ENCODE assay signal across 36 mouse cellular contexts in genomic region chr2:173713241-173713640, GRCm38 (mm10). TPM values are rescaled to one million over a fixed set of nuclear protein-coding genes. Genes with fewer than 3 reads are reported as not detected.
A peak's percentile ranks its signal among the peaks of the same experiment; 100 is the strongest.
DNase-seq lines count a peak whose midpoint lies in the region; ATAC-seq lines count a peak whose summit lies in the region.
"Had no signal": no experiment of that assay in that cellular context is flagged by ENCODE, and none has a peak within 500 bp of the region (broad histone marks: within the 10 kb centered on the region; RNA-seq: fewer than 3 reads in every experiment).

No protein-coding gene starts in this region.

- H3K4me2 ChIP-seq in hindbrain, embryonic 11.5 days (replicated peaks; ENCODE audit: low read depth, low read length) = no peak overlapping the region
- H3K4me2 ChIP-seq in hindbrain, embryonic 16.5 days (ENCODE audit: low read length) = no peak overlapping the region
- H3K4me2 ChIP-seq in neural tube, embryonic 13.5 days = no peak overlapping the region
- H3K4me2 ChIP-seq in hindbrain, embryonic 12.5 days (replicated peaks) = no peak overlapping the region
- H3K4me2 ChIP-seq: heart, embryonic 12.5 days; intestine, embryonic 15.5 days had no signal

- no peaks in the 10 kb centered on the region for H3K9me3 ChIP-seq in hindbrain, embryonic 11.5 days (ENCODE audit: control insufficient read depth, low read length)
- no peaks in the 10 kb centered on the region for H3K9me3 ChIP-seq in hindbrain, embryonic 16.5 days (ENCODE audit: control insufficient read depth, low read length)
- H3K9me3 ChIP-seq in neural tube, embryonic 13.5 days = no peaks in the 10 kb centered on the region
- no peaks in the 10 kb centered on the region for H3K9me3 ChIP-seq in hindbrain, embryonic 12.5 days (replicated peaks)
- H3K9me3 ChIP-seq: heart, embryonic 12.5 days; intestine, embryonic 15.5 days had no signal

- peaks cover 5% of the 10 kb centered on the region; the same call in 1 of the 2 replicates for H3K4me1 ChIP-seq in hindbrain, embryonic 11.5 days (replicated peaks; ENCODE audit: control insufficient read depth, insufficient read depth, low read length)
- peaks cover 9% of the 10 kb centered on the region for H3K4me1 ChIP-seq in hindbrain, embryonic 16.5 days (ENCODE audit: control insufficient read depth, insufficient read depth, low read depth, low read length)
- peaks cover 22% of the 10 kb centered on the region for H3K4me1 ChIP-seq in neural tube, embryonic 13.5 days (replicated peaks)
- peaks cover 23% of the 10 kb centered on the region for H3K4me1 ChIP-seq in hindbrain, embryonic 12.5 days
- H3K4me1 ChIP-seq: heart, embryonic 12.5 days had no signal

- no peak for ATAC-seq in hindbrain, embryonic 11.5 days (ENCODE audit: low FRiP score)
- ATAC-seq in hindbrain, embryonic 16.5 days = no peak
- ATAC-seq in neural tube, embryonic 13.5 days (ENCODE audit: low read depth) = no peak
- no peak for ATAC-seq in hindbrain, embryonic 12.5 days (ENCODE audit: low FRiP score)
- ATAC-seq: activated CD4-positive, CD25-positive, alpha-beta regulatory T cell, adult 4 months; forebrain, embryonic 16.5 days; intestine, embryonic 15.5 days had no signal

- DNase-seq in hindbrain, embryonic 11.5 days (ENCODE audit: low spot score) = no peak
- DNase-seq in neural tube, embryonic 10.5 days (ENCODE audit: extremely low spot score, low spot score) = no peak
- no peak for DNase-seq in kidney, adult 9 months
- DNase-seq in right cerebral cortex, postnatal 25 days = no peak
- DNase-seq: cerebellum, adult 11-12 months; gastrocnemius, adult 2 months; gastrocnemius, postnatal 36 days; heart, adult 18-20 months; heart, postnatal 4 days; kidney, adult 8-10 months; kidney, postnatal 10 days; layer of hippocampus, adult 9-11 months; liver; lung, adult 2 months; lung, postnatal 10 days; right cerebral cortex, postnatal 4 days; thymus, adult 18-20 months; thymus, postnatal 25 days had no signal

- 0 out of 2 replicates have a peak, but pooled peaks cover 2% of the 10 kb centered on the region for H3K36me3 ChIP-seq in hindbrain, embryonic 11.5 days (ENCODE audit: control insufficient read depth, insufficient read depth, low read length)
- 0 out of 2 replicates have a peak, but pooled peaks cover 3% of the 10 kb centered on the region for H3K36me3 ChIP-seq in hindbrain, embryonic 16.5 days (ENCODE audit: control insufficient read depth, insufficient read depth, low read length)
- peaks cover 5% of the 10 kb centered on the region; the same call in 1 of the 2 replicates for H3K36me3 ChIP-seq in neural tube, embryonic 13.5 days
- H3K36me3 ChIP-seq in hindbrain, embryonic 12.5 days = no peaks in the 10 kb centered on the region
- H3K36me3 ChIP-seq: intestine, embryonic 15.5 days had no signal

- 72% methylated on average over 4 of the region's 4 CpGs for WGBS in hindbrain, embryonic 11.5 days
- 76% methylated on average over 4 of the region's 4 CpGs for WGBS in hindbrain, embryonic 16.5 days
- WGBS in neural tube, embryonic 13.5 days = 80% methylated on average over 4 of the region's 4 CpGs
- WGBS in hindbrain, embryonic 12.5 days = 81% methylated on average over 4 of the region's 4 CpGs

- H3K9ac ChIP-seq in hindbrain, embryonic 11.5 days (ENCODE audit: low read depth, low read length) = no peak overlapping the region
- H3K9ac ChIP-seq in hindbrain, embryonic 16.5 days (ENCODE audit: low read depth, low read length) = no peak overlapping the region
- no peak overlapping the region for H3K9ac ChIP-seq in neural tube, embryonic 13.5 days
- no peak overlapping the region for H3K9ac ChIP-seq in hindbrain, embryonic 12.5 days
- H3K9ac ChIP-seq: heart, embryonic 12.5 days; intestine, embryonic 15.5 days; liver, embryonic 14.5 days had no signal

- no peaks in the 10 kb centered on the region for H3K27me3 ChIP-seq in hindbrain, embryonic 11.5 days (ENCODE audit: control insufficient read depth, insufficient read depth, low read length)
- no peaks in the 10 kb centered on the region for H3K27me3 ChIP-seq in hindbrain, embryonic 16.5 days (replicated peaks; ENCODE audit: control insufficient read depth, insufficient read depth, low read length)
- no peaks in the 10 kb centered on the region for H3K27me3 ChIP-seq in neural tube, embryonic 13.5 days
- H3K27me3 ChIP-seq in hindbrain, embryonic 12.5 days = no peaks in the 10 kb centered on the region
- H3K27me3 ChIP-seq: CH12.LX; heart, embryonic 12.5 days; intestine, embryonic 15.5 days had no signal

- 0 out of 2 replicates have a peak overlapping the region, but pooled peaks have one; percentile 25 for H3K27ac ChIP-seq in hindbrain, embryonic 11.5 days (ENCODE audit: low read depth, low read length)
- no peak overlapping the region for H3K27ac ChIP-seq in hindbrain, embryonic 16.5 days (ENCODE audit: low read depth, low read length)
- peak overlapping the region; percentile 62 for H3K27ac ChIP-seq in neural tube, embryonic 13.5 days (replicated peaks)
- H3K27ac ChIP-seq in hindbrain, embryonic 12.5 days = peak overlapping the region; percentile 62
- H3K27ac ChIP-seq: gastrocnemius, adult 2 months; intestine, embryonic 15.5 days; liver, embryonic 14.5 days; macrophage; stomach, postnatal 0 days had no signal

- H3K4me3 ChIP-seq in hindbrain, embryonic 11.5 days (ENCODE audit: low read depth, low read length) = no peak overlapping the region
- H3K4me3 ChIP-seq in hindbrain, embryonic 16.5 days (ENCODE audit: low read length) = no peak overlapping the region
- H3K4me3 ChIP-seq in neural tube, embryonic 13.5 days = no peak overlapping the region
- H3K4me3 ChIP-seq in hindbrain, embryonic 12.5 days = no peak overlapping the region
- H3K4me3 ChIP-seq: erythroblast, embryonic 14.5 days; gastrocnemius, adult 2 months; heart, embryonic 12.5 days; intestine, embryonic 15.5 days had no signal

RNA-seq across cellular contexts. Expression of gene 1700010B08Rik, which starts 6.0 kb away (rescaled TPM):
- polyA plus RNA-seq in hindbrain, embryonic 11.5 days (2014; fragmentation: Nextera tagmentation; extraction: Ambion mirVana) = not detected in 2 replicates
- not detected in 2 replicates for polyA plus RNA-seq in hindbrain, embryonic 16.5 days (2015; fragmentation: Nextera tagmentation; extraction: Ambion mirVana)
- not detected in 2 replicates for polyA plus RNA-seq in neural tube, embryonic 13.5 days (2015; fragmentation: Nextera tagmentation; extraction: Ambion mirVana)
- polyA plus RNA-seq in hindbrain, embryonic 12.5 days (2016; fragmentation: Nextera tagmentation; extraction: Ambion mirVana) = not detected in 2 replicates
- polyA plus RNA-seq: activated CD4-positive, CD25-positive, alpha-beta regulatory T cell, adult 4 months; C2C12; embryonic facial prominence, embryonic 14.5 days; erythroblast, embryonic 14.5 days; forebrain, embryonic 11.5 days; forebrain, embryonic 16.5 days; heart, embryonic 12.5 days; heart, postnatal 0 days; intestine, embryonic 15.5 days; limb, embryonic 11.5 days; liver, embryonic 14.5 days; lung, adult 2 months; macrophage; spleen, adult 2 months; stomach, postnatal 0 days had no signal

RNA-seq across cellular contexts. Expression of gene Vapb, which starts 24.1 kb away (rescaled TPM):
- 16.1 and 18.1 TPM in 2 replicates for polyA plus RNA-seq in hindbrain, embryonic 11.5 days (2014; fragmentation: Nextera tagmentation; extraction: Ambion mirVana)
- 16.3 and 22.1 TPM in 2 replicates for polyA plus RNA-seq in hindbrain, embryonic 16.5 days (2015; fragmentation: Nextera tagmentation; extraction: Ambion mirVana)
- polyA plus RNA-seq in neural tube, embryonic 13.5 days (2015; fragmentation: Nextera tagmentation; extraction: Ambion mirVana) = 13.3 and 15.1 TPM in 2 replicates
- 10.7 and 14.2 TPM in 2 replicates for polyA plus RNA-seq in hindbrain, embryonic 12.5 days (2016; fragmentation: Nextera tagmentation; extraction: Ambion mirVana)

RNA-seq across cellular contexts. Expression of gene Rab22a, which starts 53.7 kb away (rescaled TPM):
- polyA plus RNA-seq in hindbrain, embryonic 11.5 days (2014; fragmentation: Nextera tagmentation; extraction: Ambion mirVana) = 42.3 and 44.6 TPM in 2 replicates
- 32.5 and 35.0 TPM in 2 replicates for polyA plus RNA-seq in hindbrain, embryonic 16.5 days (2015; fragmentation: Nextera tagmentation; extraction: Ambion mirVana)
- 35.2 and 36.4 TPM in 2 replicates for polyA plus RNA-seq in neural tube, embryonic 13.5 days (2015; fragmentation: Nextera tagmentation; extraction: Ambion mirVana)
- 51.1 and 51.4 TPM in 2 replicates for polyA plus RNA-seq in hindbrain, embryonic 12.5 days (2016; fragmentation: Nextera tagmentation; extraction: Ambion mirVana)
